Mouse (Mus musculus): Measurements from ENCODE around the gene Eno2.
"Not testable (repeated sequence)": the region's sequence is repeated elsewhere in the genome, so short reads cannot be mapped to it uniquely, and the experiment has no call there.

Eno2 gene

GRCm38 (mm10) chr6:124806446-124807140 is 37.1 kb upstream of the Eno2 start:
- in situ Hi-C loops (cut with MboI, MseI): loop anchor here (5.0 kb wide), 1 partner anchor 94 kb away; the partner anchor contains the start of genes Emg1 and Phb2

GRCm38 (mm10) chr6:124805341-124806321 is 36.2 kb upstream of the Eno2 start:
- in situ Hi-C loops (cut with MboI, MseI): loop anchor here (5.0 kb wide), 1 partner anchor 93 kb away; the partner anchor contains the start of genes Emg1 and Phb2

GRCm38 (mm10) chr6:124804341-124804740 is 34.9 kb upstream of the Eno2 start:
- in situ Hi-C loops (cut with MboI, MseI): no loop called here

- in situ Hi-C loops (cut with MboI, MseI): not testable (repeated sequence)
Measured at GRCm38 (mm10) chr6:124803691-124804090, 34.2 kb upstream of the Eno2 start.

GRCm38 (mm10) chr6:124803061-124803460 is 33.6 kb upstream of the Eno2 start:
- in situ Hi-C loops (cut with MboI, MseI): no loop called here

- in situ Hi-C loops (cut with MboI, MseI): not testable (repeated sequence)
Measured at GRCm38 (mm10) chr6:124802400-124802799, 32.9 kb upstream of the Eno2 start.

- in situ Hi-C loops (cut with MboI, MseI): no loop called here
Measured at GRCm38 (mm10) chr6:124796200-124796599, 26.7 kb upstream of the Eno2 start.

- in situ Hi-C loops (cut with MboI, MseI): no loop called here
Measured at GRCm38 (mm10) chr6:124795781-124796180, 26.3 kb upstream of the Eno2 start.

GRCm38 (mm10) chr6:124791911-124792310 is 22.4 kb upstream of the Eno2 start:
- in situ Hi-C loops (cut with MboI, MseI): no loop called here

GRCm38 (mm10) chr6:124790121-124790520 is 20.6 kb upstream of the Eno2 start:
- in situ Hi-C loops (cut with MboI, MseI): no loop called here

GRCm38 (mm10) chr6:124789519-124789918 is 20.0 kb upstream of the Eno2 start:
- in situ Hi-C loops (cut with MboI, MseI): no loop called here

GRCm38 (mm10) chr6:124787722-124788121 is 18.2 kb upstream of the Eno2 start:
- in situ Hi-C loops (cut with MboI, MseI): no loop called here

GRCm38 (mm10) chr6:124786756-124787420 is 17.4 kb upstream of the Eno2 start:
- in situ Hi-C loops (cut with MboI, MseI): no loop called here

GRCm38 (mm10) chr6:124782436-124782835 is 13.0 kb upstream of the Eno2 start:
- in situ Hi-C loops (cut with MboI, MseI): no loop called here

GRCm38 (mm10) chr6:124780917-124781316 is 11.4 kb upstream of the Eno2 start:
- in situ Hi-C loops (cut with MboI, MseI): no loop called here

GRCm38 (mm10) chr6:124779984-124780416 is 10.5 kb upstream of the Eno2 start:
- in situ Hi-C loops (cut with MboI, MseI): no loop called here

- in situ Hi-C loops (cut with MboI, MseI): no loop called here
Measured at GRCm38 (mm10) chr6:124779222-124779983, 9.9 kb upstream of the Eno2 start, which contains the start of gene Lrrc23. Lrrc23 (minus strand) TSS chr6:124779727.

GRCm38 (mm10) chr6:124770511-124770910 is 1.0 kb upstream of the Eno2 start:
- in situ Hi-C loops (cut with MboI, MseI): no loop called here

- in situ Hi-C loops (cut with MboI, MseI): no loop called here
Measured at GRCm38 (mm10) chr6:124770013-124770412, 540 bp upstream of the Eno2 start.

GRCm38 (mm10) chr6:124768704-124769044 is 799 bp downstream of the Eno2 start:
- in situ Hi-C loops (cut with MboI, MseI): loop anchor here (10.0 kb wide), 1 partner anchor 194 kb away; the partner anchor contains the start of gene C1rb
